Mouse (Mus musculus) small intestine, adult 2 months (tissue): ENCODE measurements at regions not wholly inside any gene's neighbourhood (a gene's known extent, or its start where the extent isn't known, plus 50 kb on each side); places are given as distances from the start of the nearest gene placed in this dataset.
"Not testable (repeated sequence)": the region's sequence is repeated elsewhere in the genome, so short reads cannot be mapped to it uniquely, and the experiment has no call there.

Experiments used
- CTCF ChIP-seq: fragments of 200-500 bp; IDR thresholded peaks from 2 replicates; pipeline ENCODE4 v1.5.1; 2012; ENCODE audit warnings: low read depth, mild to moderate bottlenecking, control low read depth, inconsistent platforms, low read length, moderate library complexity, mixed read lengths; ENCODE audit not compliant: insufficient replicate concordance, insufficient read length; ENCODE audit errors: extremely low read depth
- POLR2A ChIP-seq: fragments of 200-500 bp; IDR thresholded peaks from 2 replicates; pipeline ENCODE4 v1.6.1; 2012; ENCODE audit warnings: low read depth, mild to moderate bottlenecking, control low read depth, inconsistent platforms, low read length, moderate library complexity

GRCm38 (mm10) chr6:3304881-3305620, 94.3 kb downstream of the Samd9l start:
- TF ChIP-seq POLR2A, CTCF: not testable (repeated sequence)
